Mouse (Mus musculus): ENCODE data around the gene 4930404N11Rik. TPM values are rescaled to one million over a fixed set of nuclear protein-coding genes. Genes with fewer than 3 reads are reported as not detected.

The 4930404N11Rik gene
- polyA plus RNA-seq, 1 experiment from 2014 or later = 0.43 TPM

DNA sequence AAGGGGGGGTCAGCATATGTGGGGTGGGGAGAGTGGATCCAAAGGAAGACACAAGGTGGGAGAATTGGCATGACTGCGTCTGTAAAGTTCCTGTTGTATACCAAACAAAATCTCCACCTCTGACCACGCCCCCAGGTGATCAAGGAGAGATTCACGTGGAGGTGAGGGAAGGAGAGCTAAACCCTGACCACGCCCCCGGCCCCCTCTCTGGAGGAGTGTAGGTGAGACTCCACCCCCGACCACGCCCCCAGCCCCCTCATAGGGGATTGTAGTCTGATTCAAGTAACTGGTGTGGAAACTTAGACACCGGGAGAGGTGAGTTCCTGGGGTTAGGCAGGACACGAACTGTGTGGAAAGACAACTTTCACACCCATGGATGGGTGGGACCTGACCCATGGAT is 38.5 kb upstream of the 4930404N11Rik start:
- H3K27me3 ChIP-seq (ENCODE audit: control insufficient read depth, insufficient read depth, low read length) = no peaks in the 10 kb centered on the region
- WGBS = 26% methylated on average over 9 of the region's 9 CpGs
- no peak overlapping the region for H3K4me2 ChIP-seq (replicated peaks; ENCODE audit: low read depth, low read length)
- no peak overlapping the region for H3K4me3 ChIP-seq (ENCODE audit: low read depth, low read length)
- H3K9ac ChIP-seq (replicated peaks; ENCODE audit: low read depth, low read length) = no peak overlapping the region
- H3K36me3 ChIP-seq (ENCODE audit: control insufficient read depth, insufficient read depth, low read length) = peaks cover 41% of the 10 kb centered on the region
- H3K4me1 ChIP-seq (ENCODE audit: control insufficient read depth, insufficient read depth, low read length) = peaks cover 37% of the 10 kb centered on the region
- no peak overlapping the region for H3K27ac ChIP-seq (ENCODE audit: low read length)
- no peak for ATAC-seq (ENCODE audit: insufficient number of reproducible peaks, insufficient read depth, low FRiP score, low read depth)
- no peaks in the 10 kb centered on the region for H3K9me3 ChIP-seq (ENCODE audit: control insufficient read depth, low read depth, low read length)

GRCm38 (mm10) chr10:81403511-81403910 is 37.9 kb upstream of the 4930404N11Rik start:
- peak overlapping the region; percentile 85; the same call in 1 of the 2 replicates for H3K27ac ChIP-seq (ENCODE audit: low read length)
- H3K27me3 ChIP-seq (ENCODE audit: control insufficient read depth, insufficient read depth, low read length) = no peaks in the 10 kb centered on the region
- 59% methylated on average over 10 of the region's 10 CpGs for WGBS
- no peaks in the 10 kb centered on the region for H3K9me3 ChIP-seq (ENCODE audit: control insufficient read depth, low read depth, low read length)
- 0 out of 2 replicates have a peak overlapping the region, but pooled peaks have one; percentile 0 for H3K9ac ChIP-seq (replicated peaks; ENCODE audit: low read depth, low read length)
- H3K4me2 ChIP-seq (replicated peaks; ENCODE audit: low read depth, low read length) = no peak overlapping the region
- H3K36me3 ChIP-seq (ENCODE audit: control insufficient read depth, insufficient read depth, low read length) = peaks cover 41% of the 10 kb centered on the region
- no peak overlapping the region for H3K4me3 ChIP-seq (ENCODE audit: low read depth, low read length)
- no peak for ATAC-seq (ENCODE audit: insufficient number of reproducible peaks, insufficient read depth, low FRiP score, low read depth)
- peaks cover 37% of the 10 kb centered on the region for H3K4me1 ChIP-seq (ENCODE audit: control insufficient read depth, insufficient read depth, low read length)

GRCm38 (mm10) chr10:81402227-81402765 is 36.7 kb upstream of the 4930404N11Rik start:
- peaks cover 50% of the 10 kb centered on the region for H3K36me3 ChIP-seq (ENCODE audit: control insufficient read depth, insufficient read depth, low read length)
- ATAC-seq (ENCODE audit: insufficient number of reproducible peaks, insufficient read depth, low FRiP score, low read depth) = no peak

GRCm38 (mm10) chr10:81401521-81402226 is 36.1 kb upstream of the 4930404N11Rik start:
- Histone ChIP-seq H3K27me3 (ENCODE audit: control insufficient read depth, insufficient read depth, low read length) (no peaks in the 10 kb centered on the region), H3K4me3 (ENCODE audit: low read depth, low read length) (no peak overlapping the region), H3K9ac (replicated peaks; ENCODE audit: low read depth, low read length) (no peak overlapping the region), H3K9me3 (ENCODE audit: control insufficient read depth, low read depth, low read length) (no peaks in the 10 kb centered on the region), H3K4me1 (ENCODE audit: control insufficient read depth, insufficient read depth, low read length) (peaks cover 25% of the 10 kb centered on the region), H3K36me3 (ENCODE audit: control insufficient read depth, insufficient read depth, low read length) (peaks cover 43% of the 10 kb centered on the region), H3K27ac (ENCODE audit: low read length) (peak overlapping the region; percentile 85; the same call in 1 of the 2 replicates), H3K4me2 (replicated peaks; ENCODE audit: low read depth, low read length) (peak overlapping the region; percentile 19)
- 7% methylated on average over 18 of the region's 18 CpGs for WGBS
- peak; percentile 79 for ATAC-seq (ENCODE audit: insufficient number of reproducible peaks, insufficient read depth, low FRiP score, low read depth)

More at GRCm38 (mm10) chr10:81402227-81402765, 36.7 kb upstream of the 4930404N11Rik start:
- Histone ChIP-seq H3K4me1 (ENCODE audit: control insufficient read depth, insufficient read depth, low read length) (peaks cover 27% of the 10 kb centered on the region), H3K9me3 (ENCODE audit: control insufficient read depth, low read depth, low read length) (no peaks in the 10 kb centered on the region), H3K4me2 (replicated peaks; ENCODE audit: low read depth, low read length) (peak overlapping the region; percentile 19), H3K27ac (ENCODE audit: low read length) (peak overlapping the region; percentile 85), H3K4me3 (ENCODE audit: low read depth, low read length) (no peak overlapping the region), H3K27me3 (ENCODE audit: control insufficient read depth, insufficient read depth, low read length) (no peaks in the 10 kb centered on the region), H3K9ac (replicated peaks; ENCODE audit: low read depth, low read length) (0 out of 2 replicates have a peak overlapping the region, but pooled peaks have one; percentile 0)
- 13% methylated on average over 7 of the region's 7 CpGs for WGBS

- ATAC-seq (ENCODE audit: insufficient number of reproducible peaks, insufficient read depth, low FRiP score, low read depth) = no peak
- peaks cover 41% of the 10 kb centered on the region for H3K36me3 ChIP-seq (ENCODE audit: control insufficient read depth, insufficient read depth, low read length)
Measured at GRCm38 (mm10) chr10:81401205-81401520, 35.5 kb upstream of the 4930404N11Rik start.

DNA sequence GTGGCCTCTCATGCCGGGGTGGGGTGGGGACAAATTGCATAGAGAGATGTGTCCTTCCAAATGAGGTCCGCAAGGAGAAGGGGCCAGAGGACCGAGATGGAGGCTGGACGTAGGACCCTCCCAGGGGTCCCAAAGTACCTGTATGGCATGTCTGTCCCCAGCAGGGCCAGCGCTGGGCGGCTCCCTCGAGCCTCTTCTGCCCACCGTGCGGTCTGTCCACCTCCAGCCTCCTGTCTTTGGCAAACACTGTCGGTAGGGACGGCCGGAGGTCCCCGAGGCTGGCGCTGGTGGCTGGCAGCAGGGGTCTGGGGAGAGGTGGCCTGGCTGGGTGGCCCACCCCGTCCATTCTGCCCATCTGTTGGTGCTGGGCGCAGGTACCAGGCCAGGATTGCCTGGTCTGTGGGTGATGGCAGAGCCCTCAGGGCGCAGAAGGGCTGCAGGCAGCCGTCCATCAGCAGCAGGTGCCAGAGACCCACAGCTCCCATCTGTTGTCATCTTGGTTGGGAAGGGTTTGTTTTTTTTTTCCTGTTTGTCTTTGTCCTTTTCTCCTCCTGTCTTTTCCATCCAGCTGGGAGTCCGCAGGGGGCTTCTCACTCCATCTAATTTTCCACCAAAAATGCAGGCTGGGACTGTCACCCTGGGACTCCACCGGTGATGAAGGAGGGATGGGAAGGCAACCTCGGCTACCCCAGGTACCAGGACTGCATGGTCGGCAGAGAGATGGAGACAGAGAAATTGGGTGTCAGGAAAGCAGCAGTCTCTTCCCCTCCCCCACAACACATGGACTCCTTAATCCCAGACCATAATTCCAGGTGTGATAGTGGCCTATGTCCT is 35.0 kb upstream of the 4930404N11Rik start:
- WGBS = 60% methylated on average over 22 of the region's 22 CpGs
- no peak overlapping the region for H3K27ac ChIP-seq (ENCODE audit: low read length)
- H3K9ac ChIP-seq (replicated peaks; ENCODE audit: low read depth, low read length) = no peak overlapping the region
- H3K4me1 ChIP-seq (ENCODE audit: control insufficient read depth, insufficient read depth, low read length) = peaks cover 25% of the 10 kb centered on the region
- no peak overlapping the region for H3K4me3 ChIP-seq (ENCODE audit: low read depth, low read length)
- no peak overlapping the region for H3K4me2 ChIP-seq (replicated peaks; ENCODE audit: low read depth, low read length)
- H3K9me3 ChIP-seq (ENCODE audit: control insufficient read depth, low read depth, low read length) = no peaks in the 10 kb centered on the region
- no peaks in the 10 kb centered on the region for H3K27me3 ChIP-seq (ENCODE audit: control insufficient read depth, insufficient read depth, low read length)
- ATAC-seq (ENCODE audit: insufficient number of reproducible peaks, insufficient read depth, low FRiP score, low read depth) = no peak
- H3K36me3 ChIP-seq (ENCODE audit: control insufficient read depth, insufficient read depth, low read length) = peaks cover 35% of the 10 kb centered on the region

More at GRCm38 (mm10) chr10:81401205-81401520, 35.5 kb upstream of the 4930404N11Rik start:
- Histone ChIP-seq H3K4me2 (replicated peaks; ENCODE audit: low read depth, low read length) (0 out of 2 replicates have a peak overlapping the region, but pooled peaks have one; percentile 3), H3K4me3 (ENCODE audit: low read depth, low read length) (no peak overlapping the region), H3K9ac (replicated peaks; ENCODE audit: low read depth, low read length) (no peak overlapping the region), H3K27ac (ENCODE audit: low read length) (peak overlapping the region; percentile 85; the same call in 1 of the 2 replicates), H3K4me1 (ENCODE audit: control insufficient read depth, insufficient read depth, low read length) (peaks cover 25% of the 10 kb centered on the region), H3K9me3 (ENCODE audit: control insufficient read depth, low read depth, low read length) (no peaks in the 10 kb centered on the region), H3K27me3 (ENCODE audit: control insufficient read depth, insufficient read depth, low read length) (no peaks in the 10 kb centered on the region)
- 33% methylated on average over 10 of the region's 10 CpGs for WGBS

- no peak for ATAC-seq (ENCODE audit: insufficient number of reproducible peaks, insufficient read depth, low FRiP score, low read depth)
- no peaks in the 10 kb centered on the region for H3K27me3 ChIP-seq (ENCODE audit: control insufficient read depth, insufficient read depth, low read length)
- no peak overlapping the region for H3K4me2 ChIP-seq (replicated peaks; ENCODE audit: low read depth, low read length)
- H3K9me3 ChIP-seq (ENCODE audit: control insufficient read depth, low read depth, low read length) = no peaks in the 10 kb centered on the region
- no peak overlapping the region for H3K27ac ChIP-seq (ENCODE audit: low read length)
- 81% methylated on average over 18 of the region's 18 CpGs for WGBS
- peaks cover 25% of the 10 kb centered on the region for H3K4me1 ChIP-seq (ENCODE audit: control insufficient read depth, insufficient read depth, low read length)
- no peak overlapping the region for H3K4me3 ChIP-seq (ENCODE audit: low read depth, low read length)
- no peak overlapping the region for H3K9ac ChIP-seq (replicated peaks; ENCODE audit: low read depth, low read length)
- peaks cover 32% of the 10 kb centered on the region for H3K36me3 ChIP-seq (ENCODE audit: control insufficient read depth, insufficient read depth, low read length)
Measured at GRCm38 (mm10) chr10:81399798-81400308, 34.2 kb upstream of the 4930404N11Rik start.

- Histone ChIP-seq H3K36me3 (ENCODE audit: control insufficient read depth, insufficient read depth, low read length) (peaks cover 28% of the 10 kb centered on the region), H3K4me2 (replicated peaks; ENCODE audit: low read depth, low read length) (no peak overlapping the region), H3K27ac (ENCODE audit: low read length) (no peak overlapping the region), H3K9me3 (ENCODE audit: control insufficient read depth, low read depth, low read length) (no peaks in the 10 kb centered on the region), H3K27me3 (ENCODE audit: control insufficient read depth, insufficient read depth, low read length) (no peaks in the 10 kb centered on the region), H3K4me1 (ENCODE audit: control insufficient read depth, insufficient read depth, low read length) (peaks cover 25% of the 10 kb centered on the region), H3K4me3 (ENCODE audit: low read depth, low read length) (no peak overlapping the region), H3K9ac (replicated peaks; ENCODE audit: low read depth, low read length) (no peak overlapping the region)
- no peak for ATAC-seq (ENCODE audit: insufficient number of reproducible peaks, insufficient read depth, low FRiP score, low read depth)
- WGBS = 69% methylated on average over 5 of the region's 5 CpGs
Measured at GRCm38 (mm10) chr10:81399296-81399695, 33.7 kb upstream of the 4930404N11Rik start.
